Mouse (Mus musculus): ENCODE results near the gene Ube2m. TPM values are rescaled to one million over a fixed set of nuclear protein-coding genes. Genes with fewer than 3 reads are reported as not detected.
"Not testable (repeated sequence)": the region's sequence is repeated elsewhere in the genome, so short reads cannot be mapped to it uniquely, and the experiment has no call there.

Ube2m gene
- polyA plus RNA-seq (2012; ENCODE audit: insufficient read depth, low replicate concordance): 283 and 366 TPM in 2 replicates

GRCm38 (mm10) chr7:13037901-13038555, at the start of gene Ube2m:
Ube2m (minus strand) TSS chr7:13038275.
- H3K27me3 ChIP-seq (replicated peaks): peaks cover 8% of the 10 kb centered on the region
- H3K4me1 ChIP-seq: peaks cover 84% of the 10 kb centered on the region
- H3K9me3 ChIP-seq: peaks cover 5% of the 10 kb centered on the region
- TF ChIP-seq GATA1 (IDR thresholded peaks at IDR 0.05; ENCODE audit: borderline replicate concordance, low read length): no peak
- no peak for TF ChIP-seq FLI1 (IDR thresholded peaks at IDR 0.05; ENCODE audit: low read length)
- peaks cover 38% of the 10 kb centered on the region for H3K36me3 ChIP-seq (replicated peaks; ENCODE audit: low read length)
- peak within 1 kb of the TSS; percentile 98 for H3K4me3 ChIP-seq (replicated peaks)

GRCm38 (mm10) chr7:13072293-13072692, 34.2 kb upstream of the Ube2m start:
- no peak for TF ChIP-seq GATA1 (IDR thresholded peaks at IDR 0.05; ENCODE audit: borderline replicate concordance, low read length)
- no peak for TF ChIP-seq FLI1 (IDR thresholded peaks at IDR 0.05; ENCODE audit: low read length)
- peaks cover 11% of the 10 kb centered on the region; the same call in 1 of the 2 replicates for H3K9me3 ChIP-seq
- no peak overlapping the region for H3K4me3 ChIP-seq (replicated peaks)
- no peaks in the 10 kb centered on the region for H3K4me1 ChIP-seq
- no peaks in the 10 kb centered on the region for H3K36me3 ChIP-seq (replicated peaks; ENCODE audit: low read length)
- H3K27me3 ChIP-seq (replicated peaks): no peaks in the 10 kb centered on the region

- not testable (repeated sequence) for H3K27me3 ChIP-seq (replicated peaks); H3K9me3 ChIP-seq; H3K4me1 ChIP-seq; H3K36me3 ChIP-seq (replicated peaks; ENCODE audit: low read length); H3K4me3 ChIP-seq (replicated peaks)
Observed at GRCm38 (mm10) chr7:13063399-13063798, 25.3 kb upstream of the Ube2m start.

GRCm38 (mm10) chr7:13059536-13059935, 21.5 kb upstream of the Ube2m start:
- TF ChIP-seq FLI1 (IDR thresholded peaks at IDR 0.05; ENCODE audit: low read length): no peak
- no peak for TF ChIP-seq GATA1 (IDR thresholded peaks at IDR 0.05; ENCODE audit: borderline replicate concordance, low read length)
- Histone ChIP-seq H3K4me1 (peaks cover 13% of the 10 kb centered on the region), H3K36me3 (replicated peaks; ENCODE audit: low read length) (no peaks in the 10 kb centered on the region), H3K27me3 (replicated peaks) (no peaks in the 10 kb centered on the region), H3K9me3 (peaks cover 5% of the 10 kb centered on the region), H3K4me3 (replicated peaks) (no peak overlapping the region)

- Histone ChIP-seq H3K27me3 (replicated peaks) (no peaks in the 10 kb centered on the region), H3K9me3 (no peaks in the 10 kb centered on the region), H3K4me3 (replicated peaks) (no peak overlapping the region), H3K4me1 (peaks cover 29% of the 10 kb centered on the region), H3K36me3 (replicated peaks; ENCODE audit: low read length) (no peaks in the 10 kb centered on the region)
- no peak for TF ChIP-seq GATA1 (IDR thresholded peaks at IDR 0.05; ENCODE audit: borderline replicate concordance, low read length)
- no peak for TF ChIP-seq FLI1 (IDR thresholded peaks at IDR 0.05; ENCODE audit: low read length)
Observed at GRCm38 (mm10) chr7:13056913-13057700, 19.0 kb upstream of the Ube2m start.

- Histone ChIP-seq H3K4me1 (peaks cover 31% of the 10 kb centered on the region), H3K36me3 (replicated peaks; ENCODE audit: low read length) (no peaks in the 10 kb centered on the region), H3K9me3 (no peaks in the 10 kb centered on the region), H3K27me3 (replicated peaks) (peaks cover 3% of the 10 kb centered on the region), H3K4me3 (replicated peaks) (peak within 1 kb of the TSS; percentile 98)
- no peak for TF ChIP-seq FLI1 (IDR thresholded peaks at IDR 0.05; ENCODE audit: low read length)
- no peak for TF ChIP-seq GATA1 (IDR thresholded peaks at IDR 0.05; ENCODE audit: borderline replicate concordance, low read length)
Observed at GRCm38 (mm10) chr7:13054287-13055010, 16.4 kb upstream of the Ube2m start, which contains the start of gene Mzf1. Mzf1 (minus strand) TSS chr7:13054764.

- H3K9me3 ChIP-seq: no peaks in the 10 kb centered on the region
- H3K4me1 ChIP-seq: peaks cover 29% of the 10 kb centered on the region
- H3K27me3 ChIP-seq (replicated peaks): peaks cover 3% of the 10 kb centered on the region
- H3K4me3 ChIP-seq (replicated peaks): peak overlapping the region; percentile 98
- no peaks in the 10 kb centered on the region for H3K36me3 ChIP-seq (replicated peaks; ENCODE audit: low read length)
- no peak for TF ChIP-seq GATA1 (IDR thresholded peaks at IDR 0.05; ENCODE audit: borderline replicate concordance, low read length)
- no peak for TF ChIP-seq FLI1 (IDR thresholded peaks at IDR 0.05; ENCODE audit: low read length)
Observed at GRCm38 (mm10) chr7:13053961-13054286, 15.8 kb upstream of the Ube2m start.

GRCm38 (mm10) chr7:13053501-13053900, 15.4 kb upstream of the Ube2m start:
- Histone ChIP-seq H3K36me3 (replicated peaks; ENCODE audit: low read length) (no peaks in the 10 kb centered on the region), H3K27me3 (replicated peaks) (peaks cover 3% of the 10 kb centered on the region), H3K4me1 (peaks cover 27% of the 10 kb centered on the region), H3K4me3 (replicated peaks) (no peak overlapping the region), H3K9me3 (no peaks in the 10 kb centered on the region)
- TF ChIP-seq FLI1 (IDR thresholded peaks at IDR 0.05; ENCODE audit: low read length): no peak
- no peak for TF ChIP-seq GATA1 (IDR thresholded peaks at IDR 0.05; ENCODE audit: borderline replicate concordance, low read length)

- Histone ChIP-seq H3K4me3 (replicated peaks) (no peak overlapping the region), H3K9me3 (no peaks in the 10 kb centered on the region), H3K4me1 (peaks cover 27% of the 10 kb centered on the region), H3K36me3 (replicated peaks; ENCODE audit: low read length) (no peaks in the 10 kb centered on the region), H3K27me3 (replicated peaks) (peaks cover 3% of the 10 kb centered on the region)
- TF ChIP-seq GATA1 (IDR thresholded peaks at IDR 0.05; ENCODE audit: borderline replicate concordance, low read length) (no peak), FLI1 (IDR thresholded peaks at IDR 0.05; ENCODE audit: low read length) (no peak)
Observed at GRCm38 (mm10) chr7:13053001-13053400, 14.9 kb upstream of the Ube2m start.

- Histone ChIP-seq H3K9me3 (peaks cover 20% of the 10 kb centered on the region), H3K4me1 (peaks cover 49% of the 10 kb centered on the region), H3K4me3 (replicated peaks) (no peak overlapping the region), H3K27me3 (replicated peaks) (peaks cover 32% of the 10 kb centered on the region), H3K36me3 (replicated peaks; ENCODE audit: low read length) (peaks cover 9% of the 10 kb centered on the region)
- TF ChIP-seq FLI1 (IDR thresholded peaks at IDR 0.05; ENCODE audit: low read length): no peak
Observed at GRCm38 (mm10) chr7:13046084-13046483, 8.0 kb upstream of the Ube2m start.

All from megakaryocyte, embryonic 14.5 days (primary cell).